Mouse (Mus musculus) bone marrow macrophage, adult 2 months (primary cell): ENCODE results near the gene Wdr54.

ENCODE experiments used
- CTCF ChIP-seq: IDR thresholded peaks from 2 replicates; pipeline ENCODE4 v1.5.1; 2012; ENCODE audit warnings: low read depth, mild to moderate bottlenecking, low read length, moderate library complexity
- POLR2A ChIP-seq: IDR thresholded peaks from 2 replicates; pipeline ENCODE4 v1.6.1; 2012; ENCODE audit warnings: mild to moderate bottlenecking, low read depth, low read length, borderline replicate concordance

- TF ChIP-seq CTCF (no peak), POLR2A (no peak)
These were observed 30.9 kb downstream of the Wdr54 start, which contains the start of gene Ino80b for GRCm38 (mm10) chr6:83125331-83125730.
